Mouse (Mus musculus): ENCODE data around the gene Slc46a1. TPM values are rescaled to one million over a fixed set of nuclear protein-coding genes. Genes with fewer than 3 reads are reported as not detected.
A peak's percentile ranks its signal among the peaks of the same experiment; 100 is the strongest.

Gene Slc46a1
- total and polyA plus RNA-seq, 3 experiments = 8.3 to 11.6 TPM; not detected in 1

- no peaks in the 10 kb centered on the region for H3K36me3 ChIP-seq (ENCODE audit: control insufficient read depth in 1 of 2, insufficient read depth in 2 of 2, low read length in 2 of 2)
- DNase-seq (ENCODE audit: low read depth, low spot score) = peak; percentile 63
- TF ChIP-seq CHD1 (IDR thresholded peaks at IDR 0.05; ENCODE audit: low read depth, low read length) = no peak
- TF ChIP-seq NRF1 (IDR thresholded peaks at IDR 0.05; ENCODE audit: insufficient read depth, low read depth, low read length, poor library complexity, severe bottlenecking) = peak; percentile 68
- no peak for TF ChIP-seq MXI1 (IDR thresholded peaks at IDR 0.05; ENCODE audit: low read depth, low read length)
- no peaks in the 10 kb centered on the region for H3K9me3 ChIP-seq (replicated peaks; ENCODE audit: insufficient read depth, low read length)
- 0 out of 2 replicates have a peak overlapping the region, but pooled peaks have one; percentile 3 for H3K9ac ChIP-seq (ENCODE audit: control insufficient read depth, low read depth, low read length, poor library complexity, severe bottlenecking)
- H3K27me3 ChIP-seq (ENCODE audit: control insufficient read depth in 1 of 2, insufficient read depth in 2 of 2, low read length in 2 of 2) = peaks cover 19 to 36% of the 10 kb centered on the region in 2 experiments
- H3K4me1 ChIP-seq (ENCODE audit: control insufficient read depth in 1 of 2, insufficient read depth in 2 of 2, low read length in 2 of 2) = peaks cover 0 to 3% of the 10 kb centered on the region in 2 experiments; a peak in 1 of 4 replicates
- no peaks in the 10 kb centered on the region for H3K79me2 ChIP-seq (ENCODE audit: control insufficient read depth, insufficient read depth, low read length, poor library complexity)
- no peak overlapping the region for H3K27ac ChIP-seq (ENCODE audit: control insufficient read depth, low read depth, low read length)
- 0 out of 4 replicates have a peak overlapping the region, but pooled peaks of 1 of the 2 experiments have one; percentile 36 for H3K4me3 ChIP-seq (ENCODE audit: control insufficient read depth in 1 of 2, insufficient read depth in 1 of 2, low read depth in 2 of 2, low read length in 2 of 2)
Measured at GRCm38 (mm10) chr11:78454276-78454675, 11.2 kb upstream of the Slc46a1 start.

DNA sequence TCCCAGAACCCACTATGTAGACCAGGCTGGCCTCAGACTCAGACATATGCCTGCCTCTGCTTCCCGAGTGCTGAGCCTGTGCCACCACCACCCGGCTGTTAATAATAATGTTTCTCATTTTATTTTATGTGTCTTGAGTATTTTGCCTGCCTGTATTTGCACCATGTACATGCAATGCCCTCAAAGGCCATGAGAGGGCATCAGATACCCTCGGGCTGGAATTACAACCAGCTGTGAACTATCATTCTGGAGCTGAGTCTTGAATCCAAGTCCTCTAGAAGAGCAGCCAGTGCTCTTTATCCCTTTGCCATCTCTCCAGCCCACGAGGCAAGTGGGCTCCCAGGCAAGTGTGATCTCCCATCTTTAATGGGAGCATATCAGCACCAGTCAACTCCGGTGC, 10.2 kb upstream of the Slc46a1 start:
- peaks cover 0 to 3% of the 10 kb centered on the region in 2 experiments; a peak in 1 of 4 replicates for H3K4me1 ChIP-seq (ENCODE audit: control insufficient read depth in 1 of 2, insufficient read depth in 2 of 2, low read length in 2 of 2)
- no peaks in the 10 kb centered on the region for H3K36me3 ChIP-seq (ENCODE audit: control insufficient read depth in 1 of 2, insufficient read depth in 2 of 2, low read length in 2 of 2)
- DNase-seq (ENCODE audit: low read depth, low spot score) = peak; percentile 88
- H3K9me3 ChIP-seq (replicated peaks; ENCODE audit: insufficient read depth, low read length) = no peaks in the 10 kb centered on the region
- no peaks in the 10 kb centered on the region for H3K79me2 ChIP-seq (ENCODE audit: control insufficient read depth, insufficient read depth, low read length, poor library complexity)
- H3K4me3 ChIP-seq (ENCODE audit: control insufficient read depth in 1 of 2, insufficient read depth in 1 of 2, low read depth in 2 of 2, low read length in 2 of 2) = peak overlapping the region in 1 of 2 experiments; percentile 36; a peak in 1 of 4 replicates
- H3K27ac ChIP-seq (ENCODE audit: control insufficient read depth, low read depth, low read length) = no peak overlapping the region
- H3K9ac ChIP-seq (ENCODE audit: control insufficient read depth, low read depth, low read length, poor library complexity, severe bottlenecking) = no peak overlapping the region
- peaks cover 13 to 26% of the 10 kb centered on the region in 2 experiments for H3K27me3 ChIP-seq (ENCODE audit: control insufficient read depth in 1 of 2, insufficient read depth in 2 of 2, low read length in 2 of 2)
- no peak for TF ChIP-seq USF2 (IDR thresholded peaks at IDR 0.05; ENCODE audit: borderline replicate concordance in 1 of 2, insufficient read depth in 1 of 2, low read depth in 1 of 2, low read length in 2 of 2)
- no peak for TF ChIP-seq NRF1 (IDR thresholded peaks at IDR 0.05; ENCODE audit: insufficient read depth, low read depth, low read length, poor library complexity, severe bottlenecking)
- 0 out of 2 replicates have a peak, but pooled peaks have one; percentile 22 for TF ChIP-seq ETS1 (IDR thresholded peaks at IDR 0.05; ENCODE audit: low read depth, low read length)
- peak; percentile 77 to 93 (median 92) for TF ChIP-seq CTCF (IDR thresholded peaks at IDR 0.05 in 2 of 3, conservative IDR thresholded peaks at IDR 0.05 in 1 of 3; ENCODE audit: control insufficient read depth in 1 of 3, insufficient read depth in 1 of 3, low read depth in 2 of 3, low read length in 3 of 3, poor library complexity in 1 of 3, severe bottlenecking in 1 of 3)
- no peak for TF ChIP-seq GABPA (IDR thresholded peaks at IDR 0.05; ENCODE audit: low read depth, low read length)
- TF ChIP-seq MXI1 (IDR thresholded peaks at IDR 0.05; ENCODE audit: low read depth, low read length) = 0 out of 2 replicates have a peak, but pooled peaks have one; percentile 15
- TF ChIP-seq RAD21 (IDR thresholded peaks at IDR 0.05; ENCODE audit: low read depth, low read length) = peak; percentile 91
- TF ChIP-seq MEF2A (IDR thresholded peaks at IDR 0.05; ENCODE audit: extremely low read depth, insufficient replicate concordance, low read depth, low read length, poor library complexity, severe bottlenecking) = no peak
- TF ChIP-seq SMC3 (IDR thresholded peaks at IDR 0.05; ENCODE audit: low read depth, low read length) = peak; percentile 85
- no peak for TF ChIP-seq UBTF (IDR thresholded peaks at IDR 0.05; ENCODE audit: borderline replicate concordance, insufficient read depth, low read depth, low read length)
- TF ChIP-seq POLR2AphosphoS5 (IDR thresholded peaks at IDR 0.05; ENCODE audit: borderline replicate concordance, low read depth, low read length) = no peak
- TF ChIP-seq MYC (IDR thresholded peaks at IDR 0.05; ENCODE audit: low read depth, low read length) = no peak
- peak; percentile 72 for TF ChIP-seq SIN3A (IDR thresholded peaks at IDR 0.05; ENCODE audit: low read length)
- TF ChIP-seq NELFE (IDR thresholded peaks at IDR 0.05; ENCODE audit: low read depth, low read length) = no peak
- no peak for TF ChIP-seq POLR2AphosphoS2 (IDR thresholded peaks at IDR 0.05; ENCODE audit: low read length)
- TF ChIP-seq MAFK (IDR thresholded peaks at IDR 0.05; ENCODE audit: borderline replicate concordance, low read depth, low read length) = no peak
- TF ChIP-seq ZKSCAN1 (IDR thresholded peaks at IDR 0.05; ENCODE audit: low read depth, low read length) = no peak
- TF ChIP-seq TBP (IDR thresholded peaks at IDR 0.05; ENCODE audit: low read depth, low read length) = 0 out of 2 replicates have a peak, but pooled peaks have one; percentile 23
- peak; percentile 82 for TF ChIP-seq ZC3H11A (IDR thresholded peaks at IDR 0.05; ENCODE audit: low read depth, low read length)
- 0 out of 2 replicates have a peak, but pooled peaks have one; percentile 31 for TF ChIP-seq JUND (IDR thresholded peaks at IDR 0.05; ENCODE audit: low read depth, low read length)
- TF ChIP-seq HCFC1 (IDR thresholded peaks at IDR 0.05; ENCODE audit: low read depth, low read length) = peak; percentile 41; the same call in 1 of the 2 replicates
- TF ChIP-seq MAZ (IDR thresholded peaks at IDR 0.05; ENCODE audit: low read depth, low read length) = no peak
- no peak for TF ChIP-seq MYB (IDR thresholded peaks at IDR 0.05; ENCODE audit: low read depth, low read length)
- no peak for TF ChIP-seq KAT2A (conservative IDR thresholded peaks at IDR 0.05; ENCODE audit: low read depth, low read length)
- no peak for TF ChIP-seq ELF1 (IDR thresholded peaks at IDR 0.05; ENCODE audit: low read depth, low read length)
- no peak for TF ChIP-seq EP300 (IDR thresholded peaks at IDR 0.05; ENCODE audit: low read depth in 1 of 2, low read length in 2 of 2)
- TF ChIP-seq TCF12 (IDR thresholded peaks at IDR 0.05; ENCODE audit: low read depth, low read length) = 0 out of 2 replicates have a peak, but pooled peaks have one; percentile 17
- 0 out of 2 replicates have a peak, but pooled peaks have one; percentile 34 for TF ChIP-seq RCOR1 (IDR thresholded peaks at IDR 0.05; ENCODE audit: low read depth, low read length)
